ENCODE assay signal across 8 mouse cellular contexts in the genomic region with DNA sequence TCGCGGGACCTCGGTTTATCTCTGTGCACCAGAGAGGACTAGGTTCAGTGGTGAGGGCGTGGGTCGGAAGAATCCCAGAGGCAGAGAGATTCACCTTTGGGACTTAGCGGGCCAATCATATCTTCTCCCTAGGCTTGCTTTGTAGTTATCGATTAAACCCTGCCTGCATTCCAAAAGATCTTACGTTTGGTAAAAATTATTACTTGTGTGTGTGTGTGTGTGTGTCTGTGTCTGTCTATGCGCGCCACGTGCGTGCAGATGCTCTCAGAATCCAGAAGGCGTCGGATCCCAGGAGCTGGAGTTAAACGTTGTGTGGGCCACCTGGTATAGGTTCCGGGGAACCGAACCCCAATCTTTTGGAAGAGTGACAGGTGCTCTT. TPM values are rescaled to one million over a fixed set of nuclear protein-coding genes. Genes with fewer than 3 reads are reported as not detected.
A peak's percentile ranks its signal among the peaks of the same experiment; 100 is the strongest.
DNase-seq lines count a peak whose midpoint lies in the region; ATAC-seq and TF ChIP-seq lines count a peak whose summit lies in the region.

No protein-coding gene starts in this region.

- H3K27ac ChIP-seq in left cerebral cortex, adult 2 months: peak overlapping the region; percentile 76
- peak overlapping the region; percentile 86 for H3K27ac ChIP-seq in hindbrain, embryonic 15.5 days (replicated peaks)
- H3K27ac ChIP-seq in midbrain, postnatal 0 days (ENCODE audit: low read depth, low read length): peak overlapping the region; percentile 71

- peak; percentile 10; the same call in 1 of the 2 replicates for ATAC-seq in hindbrain, embryonic 15.5 days (ENCODE audit: low FRiP score, low read depth)
- ATAC-seq in midbrain, postnatal 0 days (ENCODE audit: low FRiP score): peak; percentile 48
- no peak for ATAC-seq in megakaryocyte progenitor cell, adult 5-6 weeks (replicated peaks; ENCODE audit: poor library complexity)

- TF ChIP-seq CTCF in left cerebral cortex, adult 2 months (IDR thresholded peaks at IDR 0.05): no peak; the same call in 1 of the 2 replicates
- TF ChIP-seq CTCF in midbrain, postnatal 0 days (IDR thresholded peaks at IDR 0.05): peak; percentile 40

- peak overlapping the region; percentile 55 for H3K4me2 ChIP-seq in hindbrain, embryonic 15.5 days
- peak overlapping the region; percentile 57 for H3K4me2 ChIP-seq in midbrain, postnatal 0 days (ENCODE audit: low read depth, low read length, poor library complexity, severe bottlenecking)

- H3K4me1 ChIP-seq in hindbrain, embryonic 15.5 days (replicated peaks): peaks cover 25% of the 10 kb centered on the region
- no peaks in the 10 kb centered on the region; the same call in 1 of the 2 replicates for H3K4me1 ChIP-seq in midbrain, postnatal 0 days (ENCODE audit: insufficient read depth, low read length)

- H3K27me3 ChIP-seq in hindbrain, embryonic 15.5 days: no peaks in the 10 kb centered on the region
- H3K27me3 ChIP-seq in midbrain, postnatal 0 days (ENCODE audit: insufficient read depth, low read length): no peaks in the 10 kb centered on the region

- peak overlapping the region; percentile 64 for H3K4me3 ChIP-seq in left cerebral cortex, adult 2 months
- H3K4me3 ChIP-seq in hindbrain, embryonic 15.5 days: peak overlapping the region; percentile 65
- H3K4me3 ChIP-seq in midbrain, postnatal 0 days (ENCODE audit: low read depth, low read length): peak overlapping the region; percentile 66

- no peaks in the 10 kb centered on the region for H3K9me3 ChIP-seq in hindbrain, embryonic 15.5 days
- no peaks in the 10 kb centered on the region for H3K9me3 ChIP-seq in midbrain, postnatal 0 days (ENCODE audit: low read length)

- DNase-seq in left cerebral cortex, adult 2 months (ENCODE audit: extremely low spot score in 1 of 2, low spot score in 2 of 2): no peak
- DNase-seq in left cerebral cortex, adult 8-10 months (ENCODE audit: low spot score in 2 of 2): no peak
- peak; percentile 55 for DNase-seq in embryo, embryonic 10.5 days (ENCODE audit: low spot score)
- peak; percentile 45 for DNase-seq in midbrain, postnatal 0 days (ENCODE audit: low spot score)
- DNase-seq in gastrocnemius, postnatal 4 days (ENCODE audit: low spot score in 2 of 2): no peak
- DNase-seq in cerebellum, postnatal 36 days: no peak

- H3K9ac ChIP-seq in hindbrain, embryonic 15.5 days: peak overlapping the region; percentile 75
- H3K9ac ChIP-seq in midbrain, postnatal 0 days (replicated peaks; ENCODE audit: low read length, poor library complexity, severe bottlenecking): peak overlapping the region; percentile 74

- no peaks in the 10 kb centered on the region for H3K36me3 ChIP-seq in hindbrain, embryonic 15.5 days
- no peaks in the 10 kb centered on the region for H3K36me3 ChIP-seq in midbrain, postnatal 0 days (ENCODE audit: insufficient read depth, low read length)

- WGBS in hindbrain, embryonic 15.5 days: 4% methylated on average over 17 of the region's 17 CpGs
- WGBS in midbrain, postnatal 0 days: 3% methylated on average over 17 of the region's 17 CpGs

- intact Hi-C loops in left cerebral cortex, adult 2 months (cut with DNase I): no loop called here

RNA-seq across cellular contexts. Expression of a gene that starts 0.3 kb away (rescaled TPM):
- total RNA-seq in left cerebral cortex, adult 2 months (2021): 10 to 100 TPM; 25.3 to 28.2 TPM
- 10 to 100 TPM; 29.4 to 32.6 (median 30.5) TPM for total RNA-seq in left cerebral cortex, adult 8-10 months (2022)
- 68.3 and 76.0 TPM in 2 replicates for polyA plus RNA-seq in hindbrain, embryonic 15.5 days (2015; fragmentation: Nextera tagmentation; extraction: Ambion mirVana)
- total RNA-seq in midbrain, postnatal 0 days (2014; rRNA removed): 28.3 and 41.0 TPM in 2 replicates
- polyA plus RNA-seq in midbrain, postnatal 0 days (2015; fragmentation: Nextera tagmentation; extraction: Ambion mirVana): 70.7 and 79.9 TPM in 2 replicates
- 10 to 100 TPM; 29.3 to 30.2 TPM for total RNA-seq in gastrocnemius, postnatal 4 days (2021)
- 28.7 and 29.6 TPM in 2 replicates for total RNA-seq in megakaryocyte progenitor cell, adult 5-6 weeks (2015)
- 23.3 and 28.1 TPM in 2 replicates for total RNA-seq in megakaryocyte progenitor cell, adult 5-6 weeks (2017)

RNA-seq across cellular contexts. Expression of a gene that starts 0.6 kb away (rescaled TPM):
- 1 to 10 TPM; 1.4 to 1.9 TPM for total RNA-seq in left cerebral cortex, adult 2 months (2021)
- total RNA-seq in left cerebral cortex, adult 8-10 months (2022): 1 to 10 TPM in 3 of 4 experiments, under 1 TPM in 1; 0.72 to 1.8 (median 1.3) TPM
- polyA plus RNA-seq in hindbrain, embryonic 15.5 days (2015; fragmentation: Nextera tagmentation; extraction: Ambion mirVana): 2.9 and 4.1 TPM in 2 replicates
- 2.7 and 4.9 TPM in 2 replicates for total RNA-seq in midbrain, postnatal 0 days (2014; rRNA removed)
- polyA plus RNA-seq in midbrain, postnatal 0 days (2015; fragmentation: Nextera tagmentation; extraction: Ambion mirVana): 1.4 TPM in 2 replicates
- total RNA-seq in gastrocnemius, postnatal 4 days (2021): 1 to 10 TPM; 5.3 to 5.4 TPM
- 18.7 and 26.8 TPM in 2 replicates for total RNA-seq in megakaryocyte progenitor cell, adult 5-6 weeks (2015)
- total RNA-seq in megakaryocyte progenitor cell, adult 5-6 weeks (2017): 14.3 and 16.2 TPM in 2 replicates

RNA-seq across cellular contexts. Expression of a gene that starts 37.6 kb away (rescaled TPM):
- 10 to 100 TPM; 27.1 to 28.1 TPM for total RNA-seq in left cerebral cortex, adult 2 months (2021)
- total RNA-seq in left cerebral cortex, adult 8-10 months (2022): 10 to 100 TPM; 20.9 to 26.5 (median 23.3) TPM
- 11.2 and 14.0 TPM in 2 replicates for polyA plus RNA-seq in hindbrain, embryonic 15.5 days (2015; fragmentation: Nextera tagmentation; extraction: Ambion mirVana)
- 40.5 and 46.0 TPM in 2 replicates for total RNA-seq in midbrain, postnatal 0 days (2014; rRNA removed)
- polyA plus RNA-seq in midbrain, postnatal 0 days (2015; fragmentation: Nextera tagmentation; extraction: Ambion mirVana): 15.7 and 18.1 TPM in 2 replicates
- total RNA-seq in gastrocnemius, postnatal 4 days (2021): 10 to 100 TPM; 78.4 to 90.4 TPM
- not detected in 2 replicates for total RNA-seq in megakaryocyte progenitor cell, adult 5-6 weeks (2015)
- 0.12 TPM in 1 of 2 replicates, not detected in the other for total RNA-seq in megakaryocyte progenitor cell, adult 5-6 weeks (2017)

RNA-seq across cellular contexts. Expression of a gene that starts 51.9 kb away (rescaled TPM):
- total RNA-seq in left cerebral cortex, adult 2 months (2021): 1 to 10 TPM; 5.2 to 6.1 TPM
- 1 to 10 TPM; 2.7 to 5.7 (median 4.3) TPM for total RNA-seq in left cerebral cortex, adult 8-10 months (2022)
- 17.0 and 19.3 TPM in 2 replicates for polyA plus RNA-seq in hindbrain, embryonic 15.5 days (2015; fragmentation: Nextera tagmentation; extraction: Ambion mirVana)
- total RNA-seq in midbrain, postnatal 0 days (2014; rRNA removed): 10.9 and 11.8 TPM in 2 replicates
- polyA plus RNA-seq in midbrain, postnatal 0 days (2015; fragmentation: Nextera tagmentation; extraction: Ambion mirVana): 18.1 and 20.7 TPM in 2 replicates
- total RNA-seq in gastrocnemius, postnatal 4 days (2021): under 1 TPM; 0.42 to 0.54 TPM
- not detected in 2 replicates for total RNA-seq in megakaryocyte progenitor cell, adult 5-6 weeks (2015)
- total RNA-seq in megakaryocyte progenitor cell, adult 5-6 weeks (2017): not detected in 2 replicates

Comparison
In these comparisons a context has a peak if more than half of its experiments do, and no peak if none do; other contexts are left out.
1. DNase-seq: peak in embryo, embryonic 10.5 days (single experiment) and midbrain, postnatal 0 days (single experiment); none in left cerebral cortex, adult 2 months (0 of 2), left cerebral cortex, adult 8-10 months (0 of 2), gastrocnemius, postnatal 4 days (0 of 2) and cerebellum, postnatal 36 days (0 of 2).
2. RNA of a gene that starts 37.6 kb away (total RNA-seq): 78.4 to 90.4 TPM in gastrocnemius, postnatal 4 days, 40.5 to 46.0 TPM in midbrain, postnatal 0 days, 27.1 to 28.1 TPM in left cerebral cortex, adult 2 months and 20.9 to 26.5 TPM in left cerebral cortex, adult 8-10 months; 0.12 TPM in megakaryocyte progenitor cell, adult 5-6 weeks; every median in the first group is over 10 times any median in the second.
3. Peak in every context shown above with its lines, with median percentiles within 50 percentile points of each other: H3K27ac ChIP-seq and H3K4me3 ChIP-seq.